Mouse (Mus musculus) ES-E14 (cell line): ENCODE data around the gene Tagln. TPM values are rescaled to one million over a fixed set of nuclear protein-coding genes. Genes with fewer than 3 reads are reported as not detected.
A peak's percentile ranks its signal among the peaks of the same experiment; 100 is the strongest.

Source experiments
- DNase-seq: peaks from one replicate; pipeline ENCODE4 v3.0.0-alpha.2; 2013; ENCODE audit warnings: low read depth, low spot score
- H3K27ac ChIP-seq: 2 replicates; pipeline ENCODE4 v1.5.1; 2012; ENCODE audit warnings: low read depth, mild to moderate bottlenecking, low read length, moderate library complexity, mixed read lengths; ENCODE audit not compliant: poor library complexity, insufficient read depth, severe bottlenecking
- H3K36me3 ChIP-seq: 2 replicates; pipeline ENCODE4 v1.6.1; 2012; ENCODE audit warnings: mild to moderate bottlenecking, low read length, moderate library complexity, mixed read lengths; ENCODE audit not compliant: control insufficient read depth, poor library complexity, insufficient read depth, severe bottlenecking
- H3K4me1 ChIP-seq, 2 experiments: fragments of 150-350 bp in 1 of 2; sonication (generic) in 1 of 2; 2 replicates each; pipeline ENCODE4 v1.6.1; 2012; ENCODE audit warnings: low read length in 2 of 2, mild to moderate bottlenecking in 1 of 2, mixed read lengths in 1 of 2; ENCODE audit not compliant: control insufficient read depth in 2 of 2, insufficient read depth in 2 of 2, poor library complexity in 1 of 2
- H3K4me3 ChIP-seq, 2 experiments: fragments of 150-350 bp in 1 of 2; sonication (generic) in 1 of 2; 2 replicates each; pipeline ENCODE4 v1.5.1; 2012; ENCODE audit warnings: low read length in 2 of 2, low read depth in 1 of 2, mild to moderate bottlenecking in 1 of 2, mixed read lengths in 1 of 2; ENCODE audit not compliant: insufficient read depth in 1 of 2, poor library complexity in 1 of 2, severe bottlenecking in 1 of 2
- H3K9ac ChIP-seq: 2 replicates; pipeline ENCODE4 v1.6.1; 2012; ENCODE audit warnings: low read depth, mild to moderate bottlenecking, low read length, mixed read lengths; ENCODE audit not compliant: poor library complexity, insufficient read depth, severe bottlenecking
- H3K9me3 ChIP-seq: fragments of 150-350 bp; sonication (generic); 2 replicates; pipeline ENCODE4 v1.6.1; 2012; ENCODE audit warnings: low read depth, mild to moderate bottlenecking, low read length; ENCODE audit not compliant: control insufficient read depth, insufficient read depth
- CHD2 ChIP-seq: IDR thresholded peaks from 2 replicates; pipeline ENCODE4 v1.6.1; 2014; ENCODE audit warnings: mild to moderate bottlenecking, low read depth, low read length, inconsistent platforms
- HCFC1 ChIP-seq: IDR thresholded peaks from 2 replicates; pipeline ENCODE4 v1.6.1; 2012; ENCODE audit warnings: low read length, inconsistent platforms, borderline replicate concordance; ENCODE audit not compliant: insufficient read depth
- MAFK ChIP-seq: IDR thresholded peaks from 2 replicates; pipeline ENCODE4 v1.6.1; 2014; ENCODE audit warnings: mild to moderate bottlenecking, low read depth, low read length, inconsistent platforms; ENCODE audit not compliant: insufficient read depth
- ZC3H11A ChIP-seq: IDR thresholded peaks from 2 replicates; pipeline ENCODE4 v1.6.1; 2012; ENCODE audit warnings: low read depth, mild to moderate bottlenecking, inconsistent platforms, low read length, borderline replicate concordance
- ZNF384 ChIP-seq: IDR thresholded peaks from 2 replicates; pipeline ENCODE4 v1.6.1; 2012; ENCODE audit warnings: low read depth, low read length, inconsistent platforms
- in situ Hi-C, 2 experiments: fragments of 600-800 bp; cut with MboI; formaldehyde crosslinking; loops; one replicate each; pipeline ENCODE4 v1.15.1; 2025; ENCODE audit warnings: low sequenced_read_pairs in 2 of 2, inconsistent platforms in 1 of 2; ENCODE audit not compliant: unreplicated experiment in 2 of 2
- total RNA-seq: library from RNA; depleted of rRNA; stranded (reverse); fragments of 300-350 nt; gene quantifications from 2 replicates; pipeline ENCODE4 v1.2.3, GENCODE M21; 2012

The Tagln gene
- total RNA-seq, 1 experiment = 575 TPM

DNA sequence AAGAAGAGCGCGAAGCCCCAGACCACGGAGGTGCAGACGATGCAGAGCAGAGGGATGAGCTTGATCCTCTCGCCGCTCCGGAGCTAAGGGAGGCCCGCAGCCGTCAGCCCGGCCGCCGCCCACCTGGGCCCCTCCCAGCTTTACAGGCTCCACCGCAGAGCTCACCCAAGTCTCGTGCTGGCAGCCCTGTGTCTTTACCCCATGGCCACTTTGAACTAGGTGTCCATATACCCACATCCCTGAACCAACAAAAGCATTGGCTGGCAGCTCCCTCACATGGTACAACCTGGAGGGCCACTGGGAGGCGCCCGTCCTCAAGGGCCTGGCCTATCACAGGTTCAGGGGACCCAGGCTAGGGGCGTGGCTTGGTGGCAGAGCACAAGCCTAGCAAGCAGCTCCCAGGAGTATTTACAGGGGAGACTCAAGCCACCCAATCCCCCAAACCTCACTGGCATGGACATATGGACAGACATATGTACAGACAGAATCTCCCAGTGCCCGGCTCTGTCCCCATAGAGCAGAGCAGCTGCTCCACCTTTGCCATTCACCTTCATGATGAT lies 5.6 kb upstream of the Tagln start:
- Histone ChIP-seq H3K9ac (no peak overlapping the region), H3K27ac (no peak overlapping the region), H3K36me3 (peaks cover 46% of the 10 kb centered on the region), H3K4me3 (peak overlapping the region; percentile 29 to 34; a peak in 2 of 4 replicates), H3K4me1 (peaks cover 0 to 22% of the 10 kb centered on the region in 2 experiments; a peak in 3 of 4 replicates), H3K9me3 (no peaks in the 10 kb centered on the region)
- no peak for DNase-seq
- no peak for TF ChIP-seq ZC3H11A
- TF ChIP-seq ZNF384 = no peak
- no peak for TF ChIP-seq MAFK
- no peak for TF ChIP-seq HCFC1
- no peak for TF ChIP-seq CHD2
- in situ Hi-C loops = no loop called here

DNA sequence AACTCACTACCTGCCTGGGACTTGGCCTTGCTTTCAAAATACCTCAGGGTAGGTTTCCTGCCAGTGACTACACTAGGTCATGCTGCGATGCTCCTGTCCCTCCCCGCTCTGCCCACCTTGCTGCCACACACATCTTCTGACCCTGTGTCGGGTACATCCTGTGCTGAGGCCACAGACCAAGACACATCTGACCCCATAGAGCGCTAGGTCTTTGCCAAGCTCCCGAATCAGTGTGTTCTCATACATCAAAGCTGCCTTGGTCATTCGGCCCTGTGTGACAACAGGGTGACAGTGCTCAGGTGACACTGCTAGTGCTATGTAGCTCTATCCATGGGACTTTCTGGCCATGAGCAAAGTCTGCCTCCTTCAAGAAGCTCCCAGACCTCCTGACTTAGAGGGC lies 3.9 kb upstream of the Tagln start:
- H3K27ac ChIP-seq = no peak overlapping the region
- no peaks in the 10 kb centered on the region for H3K9me3 ChIP-seq
- TF ChIP-seq CHD2 (no peak), ZC3H11A (no peak), ZNF384 (no peak), HCFC1 (no peak), MAFK (no peak)
- H3K4me1 ChIP-seq = peaks cover 1 to 28% of the 10 kb centered on the region in 2 experiments; a peak in 3 of 4 replicates
- no peak overlapping the region for H3K4me3 ChIP-seq
- DNase-seq = no peak
- H3K36me3 ChIP-seq = peaks cover 34% of the 10 kb centered on the region
- no peak overlapping the region for H3K9ac ChIP-seq
- in situ Hi-C loops = no loop called here

DNA sequence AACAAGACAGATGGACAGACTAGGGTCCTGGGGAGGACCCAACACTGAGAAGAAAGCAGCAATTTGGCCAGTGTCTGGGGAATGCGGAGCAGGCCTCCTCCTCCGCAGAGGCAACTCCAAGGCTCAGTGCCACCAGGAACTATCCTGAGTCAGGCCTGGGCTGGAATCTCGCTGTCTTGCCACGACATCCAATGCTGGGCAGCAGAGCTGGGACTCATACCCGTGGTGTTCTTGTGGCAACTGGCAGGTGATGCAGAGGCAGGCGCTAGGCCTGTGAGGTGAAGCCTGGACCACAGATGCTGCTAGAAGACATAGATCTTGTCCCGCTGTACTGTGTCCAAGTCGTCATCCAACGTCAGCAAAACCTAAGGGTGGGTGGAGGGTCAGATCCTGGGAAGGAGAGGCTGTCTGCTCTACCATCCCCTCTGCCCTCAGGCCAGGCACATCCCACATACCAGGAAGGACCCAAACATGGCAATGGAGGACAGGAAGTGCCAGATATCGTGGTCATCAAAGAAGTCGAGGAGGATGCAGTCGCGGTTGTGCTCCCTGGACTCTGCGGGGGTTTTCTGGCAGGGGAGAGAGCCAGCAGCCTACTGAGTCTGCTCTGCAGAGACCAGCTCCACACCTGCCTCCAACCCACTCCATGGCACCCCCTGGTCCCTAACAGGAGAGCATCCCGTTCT lies 3.2 kb upstream of the Tagln start:
- peaks cover 29% of the 10 kb centered on the region for H3K36me3 ChIP-seq
- no peak for DNase-seq
- H3K9me3 ChIP-seq = no peaks in the 10 kb centered on the region
- in situ Hi-C loops = no loop called here
- no peak for TF ChIP-seq HCFC1
- TF ChIP-seq ZC3H11A = no peak
- TF ChIP-seq MAFK = no peak
- TF ChIP-seq ZNF384 = no peak
- TF ChIP-seq CHD2 = no peak
- H3K9ac ChIP-seq = no peak overlapping the region
- H3K27ac ChIP-seq = no peak overlapping the region
- H3K4me3 ChIP-seq = no peak overlapping the region
- peaks cover 1 to 25% of the 10 kb centered on the region in 2 experiments; a peak in 2 of 4 replicates for H3K4me1 ChIP-seq

DNA sequence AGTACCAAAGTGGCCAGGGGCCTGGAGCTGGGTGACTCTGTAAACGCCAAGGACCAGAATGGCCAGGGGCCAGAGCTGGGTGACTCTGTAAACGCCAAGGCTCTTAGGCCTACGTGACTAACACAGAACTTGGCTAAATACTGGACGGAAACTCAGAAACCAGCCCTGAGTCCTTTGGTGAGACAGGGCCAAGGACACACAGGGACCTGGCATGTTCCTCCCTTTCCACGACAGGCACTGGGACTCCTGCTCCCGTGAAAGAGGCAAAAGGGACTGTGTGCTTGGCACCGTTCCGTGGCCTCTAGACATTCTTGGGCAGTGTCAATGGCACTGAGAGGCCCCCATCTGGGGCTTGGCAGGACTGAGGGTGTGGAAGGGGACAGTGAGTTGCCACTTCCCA lies 2.2 kb upstream of the Tagln start:
- in situ Hi-C loops = no loop called here
- no peak overlapping the region for H3K4me3 ChIP-seq
- H3K27ac ChIP-seq = no peak overlapping the region
- peaks cover 20% of the 10 kb centered on the region for H3K36me3 ChIP-seq
- TF ChIP-seq HCFC1 = no peak
- TF ChIP-seq ZC3H11A = no peak
- TF ChIP-seq ZNF384 = no peak
- no peak for TF ChIP-seq MAFK
- TF ChIP-seq CHD2 = no peak
- H3K9ac ChIP-seq = no peak overlapping the region
- H3K4me1 ChIP-seq = peaks cover 1 to 24% of the 10 kb centered on the region in 2 experiments; a peak in 2 of 4 replicates
- H3K9me3 ChIP-seq = no peaks in the 10 kb centered on the region
- DNase-seq = no peak
